Mouse (Mus musculus) embryo, embryonic 10 days (tissue): ENCODE measurements at regions not wholly inside any gene's neighbourhood (a gene's known extent, or its start where the extent isn't known, plus 50 kb on each side); places are given as distances from the start of the nearest gene placed in this dataset.
A peak's percentile ranks its signal among the peaks of the same experiment; 100 is the strongest.

Experiments
- DNase-seq: peaks from one replicate; pipeline ENCODE4 v3.0.0-alpha.2; 2015; ENCODE audit warnings: low spot score

DNA sequence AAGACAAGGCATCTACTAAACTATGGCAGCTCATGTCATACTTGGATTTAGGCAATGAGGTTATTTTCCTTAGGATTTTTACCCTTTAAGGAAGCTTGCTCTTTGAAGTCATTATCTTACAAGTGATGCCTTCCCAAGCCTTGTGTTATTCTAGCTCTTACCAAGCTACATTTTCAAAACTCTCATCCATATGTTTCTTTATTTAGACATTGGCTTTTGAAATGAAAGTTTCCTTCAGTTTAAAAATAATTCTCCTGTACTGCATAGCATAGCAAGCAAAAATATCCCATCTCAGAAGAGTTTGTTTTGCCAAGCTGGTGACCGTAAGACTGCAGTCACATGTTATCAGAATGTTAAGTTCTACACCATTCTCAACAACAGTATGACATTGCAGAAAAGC is 372.8 kb upstream of the Sptlc3 start:
- DNase-seq: no peak

DNA sequence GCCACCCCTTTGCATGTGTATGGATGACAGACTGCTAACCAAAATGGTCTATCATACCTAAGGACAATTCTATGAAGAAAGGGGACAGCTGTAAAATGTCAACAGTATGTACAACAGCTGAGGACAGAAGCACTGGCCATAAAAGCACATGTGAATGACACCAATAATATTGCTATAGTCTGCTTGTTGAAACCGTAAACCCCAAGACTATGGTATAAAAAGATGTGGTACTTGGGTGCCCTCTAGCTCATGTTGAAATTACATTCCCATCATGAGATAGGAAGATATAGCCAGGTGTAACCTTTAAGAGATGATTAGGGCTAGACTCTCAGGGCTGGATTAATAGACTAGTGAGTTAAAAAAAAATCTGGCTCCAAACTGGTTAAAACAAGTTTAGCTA is 361.6 kb upstream of the Sptlc3 start:
- DNase-seq: no peak

DNA sequence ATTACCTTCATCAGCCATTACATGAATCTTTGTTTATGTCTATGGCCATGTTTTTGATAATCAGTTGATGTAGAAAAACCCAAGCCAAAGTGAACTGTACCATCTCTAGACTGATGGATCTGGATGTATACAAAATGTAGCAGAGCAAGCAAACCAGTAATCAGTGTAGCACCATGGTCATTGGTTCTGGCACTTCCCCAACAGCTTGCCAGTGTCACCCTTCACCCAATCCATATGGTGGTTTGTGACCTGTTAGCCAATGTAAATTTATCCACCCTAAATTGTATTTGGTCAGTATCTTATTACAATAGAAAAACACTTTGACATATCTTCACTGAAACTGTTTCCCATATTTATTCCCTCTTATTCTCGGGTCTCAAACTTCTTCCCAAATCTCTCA is 346.7 kb upstream of the Sptlc3 start:
- no peak for DNase-seq

DNA sequence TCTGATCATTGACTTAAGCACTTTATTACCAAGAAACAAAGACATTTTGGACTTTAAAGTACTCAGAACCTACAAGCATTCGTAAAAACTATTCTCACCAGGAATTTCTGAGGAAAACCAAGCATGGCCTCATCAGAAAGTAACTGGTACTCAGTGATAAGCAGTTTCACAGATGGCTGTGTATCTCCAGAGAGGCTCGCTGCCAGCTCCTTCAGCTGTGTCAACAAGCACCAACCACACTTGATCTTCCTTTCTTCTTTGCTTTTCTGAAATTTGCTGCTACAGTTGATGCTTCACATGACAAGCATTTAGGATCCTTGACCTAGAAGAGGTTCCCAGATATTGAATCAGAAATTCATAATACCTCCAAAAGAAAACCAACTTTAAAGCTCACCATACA is 314.1 kb upstream of the Sptlc3 start:
- no peak for DNase-seq

DNA sequence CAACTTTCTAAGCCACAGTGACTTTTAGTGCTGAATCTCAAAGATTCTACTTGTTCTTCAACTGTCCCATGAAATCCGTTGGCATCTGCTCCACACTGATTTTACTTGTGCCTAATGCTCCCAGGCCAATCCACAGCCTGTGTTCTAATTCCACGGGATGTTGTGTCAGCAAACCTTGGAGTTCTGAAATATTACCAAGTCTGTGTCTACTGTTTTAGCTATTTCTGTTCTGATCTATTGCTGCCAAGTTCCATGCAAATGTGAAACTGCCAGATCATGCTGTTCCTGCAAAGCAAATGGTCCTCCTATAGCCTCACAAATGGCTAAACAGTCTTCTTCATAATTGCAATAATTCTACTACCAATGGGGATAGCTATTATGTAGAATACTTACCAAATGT is 295.4 kb upstream of the Sptlc3 start:
- DNase-seq: no peak

DNA sequence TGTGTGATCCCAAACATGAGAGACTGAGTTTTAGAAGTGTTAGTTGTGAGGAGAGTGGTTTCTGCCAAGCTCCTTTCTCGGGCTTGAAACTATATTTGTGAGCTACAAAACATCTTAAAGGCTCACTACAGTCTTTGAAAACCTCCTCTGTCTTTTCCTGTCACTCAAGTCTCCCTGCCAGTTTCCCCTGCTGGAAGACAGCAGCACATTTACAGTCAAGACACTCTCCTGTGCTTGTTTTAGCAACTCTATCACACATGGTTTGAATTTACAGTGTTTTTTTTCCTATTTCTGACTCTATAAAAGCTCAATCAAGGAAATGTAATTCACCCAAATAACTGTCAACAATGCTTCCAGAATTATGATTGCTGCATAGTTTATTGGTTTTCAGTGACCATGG is 286.1 kb upstream of the Sptlc3 start:
- DNase-seq: no peak

DNA sequence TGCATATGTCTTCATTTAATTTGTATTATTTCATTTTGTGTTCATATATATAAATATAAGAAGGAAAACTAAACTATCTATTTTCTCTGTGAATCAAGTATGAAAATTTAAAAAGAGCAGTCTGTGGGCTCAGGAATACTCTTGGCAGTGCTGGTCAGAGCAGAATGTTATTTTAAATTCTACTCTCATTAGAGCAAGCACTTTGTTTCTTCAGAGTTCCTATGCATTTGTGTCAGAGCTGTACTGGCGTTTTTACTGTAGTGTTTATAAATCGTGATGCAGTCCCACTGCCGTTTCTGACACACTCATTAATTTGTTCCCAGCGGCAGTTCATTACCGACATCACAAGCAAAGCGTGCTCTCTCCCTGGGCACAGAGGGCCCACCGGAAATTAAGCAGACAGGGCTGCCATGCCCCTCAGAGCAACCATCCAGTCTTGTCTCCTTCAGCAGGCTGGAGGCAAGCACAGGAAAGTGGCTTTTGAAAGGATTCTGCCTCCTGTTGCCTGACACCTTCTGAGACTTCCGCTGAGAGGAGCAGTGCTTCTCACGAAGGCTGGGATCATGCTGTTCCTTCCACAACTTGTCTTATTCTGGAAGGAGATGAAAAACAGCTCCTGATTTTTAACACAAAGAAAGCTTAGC is 272.8 kb upstream of the Sptlc3 start:
- DNase-seq: peak; percentile 16

DNA sequence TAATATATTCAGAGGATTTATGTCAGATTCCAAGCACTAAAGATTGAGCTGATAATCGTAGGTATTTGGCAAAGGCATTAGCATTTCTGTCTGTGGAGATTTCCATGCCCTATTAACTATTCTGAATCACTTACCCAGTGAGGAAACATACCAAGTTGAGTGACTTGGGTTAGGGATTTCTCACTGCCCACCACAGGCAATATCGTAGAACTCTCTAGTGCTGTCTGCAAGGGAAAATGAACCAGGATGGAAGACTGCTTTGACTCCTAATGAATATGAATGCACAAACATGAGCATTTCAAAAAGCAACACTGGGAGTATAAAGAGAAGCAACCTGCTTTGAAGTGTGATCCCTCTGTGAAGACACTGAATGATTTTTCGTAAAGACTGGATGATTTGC is 263.3 kb upstream of the Sptlc3 start:
- peak; percentile 8 for DNase-seq

DNA sequence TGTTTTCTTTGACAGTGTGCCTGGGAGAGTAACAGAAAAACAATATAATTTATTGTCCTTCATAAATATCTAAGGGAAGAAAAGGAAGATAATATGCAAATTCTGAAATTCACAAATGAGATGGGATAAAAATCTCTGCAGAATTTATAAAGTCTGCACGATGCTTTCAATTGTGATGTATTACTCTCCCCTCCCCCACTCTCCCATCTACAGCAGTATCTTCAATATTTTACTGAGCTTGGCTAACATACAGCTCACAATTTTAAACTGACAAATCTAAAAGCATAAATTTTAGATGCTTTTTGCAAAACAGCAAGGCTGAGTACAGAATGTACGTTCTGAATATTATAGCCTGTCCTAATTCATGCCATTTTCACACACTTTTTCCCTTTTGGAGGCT is 243.6 kb upstream of the Sptlc3 start:
- no peak for DNase-seq

DNA sequence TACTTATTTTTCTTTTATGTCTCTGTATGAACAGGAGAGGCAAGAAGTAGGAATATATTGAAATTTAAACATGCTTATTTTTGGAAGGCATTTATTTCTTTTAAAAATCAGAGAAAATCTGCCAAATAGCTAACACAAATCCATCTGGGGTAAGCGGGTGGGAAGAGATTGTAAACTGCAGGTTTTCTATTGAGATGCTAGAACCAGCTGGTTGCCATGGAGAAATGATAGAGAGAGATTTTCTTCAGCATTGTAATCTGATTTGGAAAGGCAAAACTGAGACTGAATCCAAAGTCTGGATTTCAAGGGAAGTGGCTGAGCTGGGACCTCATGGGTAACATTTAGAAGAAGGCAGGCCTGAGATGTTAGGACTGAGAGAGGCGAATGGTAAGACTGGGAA is 226.6 kb upstream of the Sptlc3 start:
- no peak for DNase-seq

DNA sequence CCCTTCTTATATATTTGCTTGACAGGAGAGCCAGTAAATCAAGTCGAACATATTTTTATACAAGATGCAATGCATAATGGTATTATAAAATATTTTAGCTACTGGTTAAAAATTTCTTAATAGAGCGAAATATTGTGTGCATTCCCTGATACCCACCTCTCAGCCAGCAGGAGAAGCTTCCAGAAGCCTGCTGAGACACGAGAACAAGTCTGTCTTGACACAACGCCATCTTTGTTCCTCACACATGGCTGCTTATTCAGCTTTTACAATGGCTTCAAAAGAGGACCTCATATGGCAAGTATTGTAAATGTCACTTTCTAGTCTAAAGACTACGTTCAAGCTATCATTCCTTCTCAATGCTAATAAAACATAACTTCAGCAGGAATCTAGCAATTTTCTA is 217.1 kb upstream of the Sptlc3 start:
- no peak for DNase-seq

DNA sequence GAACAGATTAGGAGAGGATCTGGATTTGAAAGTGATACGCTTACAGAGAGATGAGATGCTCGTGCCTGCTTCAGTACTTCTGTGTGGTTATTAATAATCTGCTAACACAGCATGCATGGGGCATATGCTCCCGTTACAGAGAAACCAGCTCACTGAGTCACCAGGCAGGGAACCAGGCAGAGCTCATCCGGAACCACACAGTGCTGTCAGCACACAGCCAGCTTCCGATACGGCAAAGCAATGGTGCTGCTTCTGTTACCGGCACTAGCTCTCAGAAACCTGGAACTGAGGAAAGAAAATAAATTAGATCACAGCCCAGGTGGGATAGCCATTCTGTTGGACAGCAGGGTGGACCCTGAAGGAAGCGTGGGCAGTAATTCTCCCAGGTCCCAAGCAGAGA is 216.1 kb upstream of the Sptlc3 start:
- DNase-seq: no peak

DNA sequence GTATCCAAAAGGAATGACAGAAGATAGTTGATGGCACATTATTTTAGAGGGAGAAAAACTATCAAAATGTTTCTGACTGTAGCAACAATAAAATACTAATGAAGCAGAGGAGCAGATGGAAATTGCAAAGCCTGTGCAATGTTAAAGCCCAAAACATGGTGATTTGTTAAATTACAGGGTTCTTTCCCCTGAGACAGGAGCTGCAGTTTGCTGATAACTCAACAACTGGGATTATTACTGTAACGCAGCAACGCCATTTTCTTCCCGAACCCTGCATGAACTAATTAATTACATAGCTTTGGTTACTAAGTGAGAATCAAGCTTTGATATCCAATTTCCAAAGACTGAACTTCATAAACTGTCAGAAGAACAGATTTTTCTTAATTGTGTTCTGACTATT is 212.7 kb upstream of the Sptlc3 start:
- no peak for DNase-seq

DNA sequence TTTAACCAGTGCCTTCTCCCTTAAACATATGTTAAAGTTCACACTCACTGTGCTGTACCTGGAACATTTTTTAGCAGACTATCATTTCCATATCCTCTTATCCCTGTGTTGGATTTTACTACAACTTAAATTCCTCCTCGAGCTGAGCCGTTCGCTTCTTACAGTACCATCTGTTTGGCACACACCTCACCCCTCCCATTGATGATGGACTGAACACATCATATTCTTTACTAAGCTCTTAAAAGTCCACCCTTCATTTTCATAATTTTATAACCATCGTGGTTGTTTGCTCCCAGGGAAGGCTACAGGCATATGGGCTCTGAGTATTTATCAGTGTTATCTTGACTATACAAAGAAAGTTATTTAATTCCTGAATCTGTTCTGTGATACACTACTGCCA is 209.4 kb upstream of the Sptlc3 start:
- DNase-seq: no peak

DNA sequence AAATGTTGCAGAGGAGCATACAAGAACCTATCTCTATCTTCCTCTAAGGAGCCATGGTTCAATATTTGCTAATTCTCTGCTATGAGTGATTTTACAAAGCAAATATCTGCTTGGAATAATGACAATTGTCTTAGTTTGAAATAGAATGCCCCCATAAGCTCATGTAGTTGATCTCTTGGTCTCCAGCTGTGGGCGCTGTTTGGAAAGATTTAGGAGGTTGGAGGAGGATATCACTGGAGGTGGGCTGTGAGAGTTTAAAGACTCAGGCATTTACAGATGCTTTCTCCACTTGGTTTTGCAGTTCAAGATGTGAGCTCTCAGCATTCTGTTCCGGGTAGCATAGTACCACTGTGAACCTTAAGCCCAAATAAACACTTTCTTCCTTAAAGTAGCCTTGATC is 207.3 kb upstream of the Sptlc3 start:
- peak; percentile 9 for DNase-seq

DNA sequence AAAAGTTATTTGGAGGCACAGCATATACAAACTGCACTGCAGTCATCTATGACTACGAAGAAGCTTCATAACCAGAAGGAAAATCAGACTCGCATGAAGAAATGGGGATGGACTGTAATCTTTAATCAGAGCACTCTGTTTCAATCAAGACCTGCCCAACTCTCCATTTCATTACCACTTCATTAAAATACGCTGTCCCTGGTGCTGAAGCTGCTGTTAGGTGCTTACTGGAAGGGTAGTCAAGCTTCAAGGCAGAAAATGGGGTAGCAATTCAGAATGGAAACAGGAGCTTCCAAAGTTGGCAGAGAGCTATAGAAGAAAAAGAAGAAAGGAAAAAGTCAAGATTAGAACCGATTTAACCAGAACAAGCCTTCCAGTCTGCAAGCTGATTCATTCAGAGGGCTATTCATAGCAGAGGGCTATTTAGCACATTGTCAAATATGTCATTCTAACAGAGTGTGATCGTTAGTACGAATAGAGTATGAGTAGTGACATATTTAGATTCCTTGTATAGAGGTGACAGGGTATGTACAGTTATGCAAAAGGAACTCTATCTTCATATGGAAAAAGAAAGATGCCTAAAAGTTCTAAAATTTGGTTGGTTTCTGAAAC is 195.1 kb upstream of the Sptlc3 start:
- peak; percentile 86 for DNase-seq

DNA sequence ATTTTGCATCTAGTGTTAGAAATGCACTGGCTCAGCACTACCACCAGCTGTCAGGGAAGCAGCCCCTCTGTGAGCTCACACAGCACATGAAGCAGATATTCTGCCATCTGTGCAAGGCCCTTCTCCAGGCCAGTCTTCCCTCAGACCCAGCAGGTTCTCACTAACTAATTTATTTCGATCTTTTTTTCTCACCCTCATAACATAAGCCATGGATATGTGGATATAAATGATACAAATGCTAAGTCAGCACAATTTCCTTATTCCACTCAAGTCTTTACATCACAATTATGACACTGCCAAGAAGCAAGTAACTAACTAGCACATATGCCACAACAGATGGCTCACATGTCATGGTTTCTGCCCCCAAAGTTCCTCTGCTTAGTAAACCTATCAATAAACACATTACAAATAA is 182.3 kb upstream of the Sptlc3 start:
- DNase-seq: no peak

DNA sequence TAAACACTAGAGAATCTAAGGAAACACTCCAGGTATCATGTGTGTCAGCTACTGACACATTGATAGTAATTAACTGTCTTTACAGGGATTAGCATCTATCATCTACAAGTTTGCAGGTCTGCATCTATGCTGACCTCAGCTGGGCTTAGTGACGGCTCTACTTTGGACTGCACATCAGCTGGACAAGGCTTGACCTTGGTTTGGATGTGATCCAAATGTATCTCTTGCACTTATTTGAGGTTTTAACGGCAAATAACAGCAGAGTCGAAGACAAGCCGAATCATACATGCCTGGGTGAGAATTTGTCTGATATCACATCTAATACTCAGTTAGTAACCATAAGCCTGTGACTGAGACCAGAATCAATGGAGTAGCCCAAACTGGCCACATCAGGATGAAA is 181.7 kb upstream of the Sptlc3 start:
- DNase-seq: no peak

DNA sequence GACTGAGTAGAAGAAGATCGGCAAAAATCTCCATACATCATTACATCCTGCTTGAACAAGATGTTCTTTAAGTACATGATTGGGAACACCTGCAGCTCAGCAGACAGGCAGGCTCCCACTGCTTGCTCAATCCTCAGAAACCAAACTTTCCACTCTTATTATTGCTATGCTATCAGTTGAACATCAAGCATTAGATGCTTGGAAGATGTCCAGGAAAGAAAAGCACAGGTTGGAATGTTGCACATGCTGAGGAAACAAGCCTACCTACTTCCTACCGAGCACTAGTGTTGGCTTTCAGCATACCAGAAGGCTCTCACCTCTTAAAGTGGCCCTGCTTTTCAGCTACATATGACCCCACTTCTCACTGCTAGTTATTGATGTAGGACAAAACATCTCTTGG is 171.2 kb upstream of the Sptlc3 start:
- DNase-seq: no peak

DNA sequence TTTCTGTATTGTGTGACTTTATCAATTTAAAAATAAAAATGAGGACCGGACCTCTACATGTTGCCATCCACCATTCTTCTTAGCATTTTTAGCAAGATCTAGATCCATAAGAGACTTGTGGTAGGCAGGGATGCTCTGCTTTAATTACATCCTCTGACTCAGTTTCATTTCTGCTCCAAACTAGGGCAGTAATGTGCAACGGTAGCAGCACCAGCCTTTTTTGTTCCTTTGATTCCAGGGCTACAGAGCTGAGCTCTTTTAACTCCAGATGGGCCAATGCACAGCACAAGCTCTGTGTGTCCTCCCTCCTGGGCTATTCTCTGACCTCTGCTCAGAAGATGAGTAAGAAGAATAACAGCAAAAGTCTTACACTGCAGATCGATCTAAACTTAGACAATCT is 168.2 kb upstream of the Sptlc3 start:
- no peak for DNase-seq

DNA sequence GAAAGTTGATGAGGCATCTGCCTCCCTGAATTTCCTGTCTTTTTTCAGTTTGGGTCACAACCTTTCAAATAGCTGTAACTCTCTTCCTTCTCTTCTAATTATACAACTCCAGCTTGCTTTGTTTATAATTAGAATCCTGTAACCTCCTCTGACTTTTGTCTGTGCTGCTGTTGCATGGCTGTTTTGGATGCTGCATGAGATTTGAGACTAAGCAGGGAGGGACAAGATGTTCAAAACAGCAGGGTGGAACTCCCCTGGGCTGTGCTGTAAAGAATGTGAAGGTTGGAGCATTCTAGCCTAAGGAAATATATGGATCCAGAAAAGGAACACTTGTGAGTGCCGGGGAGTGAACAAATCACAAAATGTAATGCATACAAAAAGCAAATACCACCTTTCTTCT is 159.0 kb upstream of the Sptlc3 start:
- no peak for DNase-seq

DNA sequence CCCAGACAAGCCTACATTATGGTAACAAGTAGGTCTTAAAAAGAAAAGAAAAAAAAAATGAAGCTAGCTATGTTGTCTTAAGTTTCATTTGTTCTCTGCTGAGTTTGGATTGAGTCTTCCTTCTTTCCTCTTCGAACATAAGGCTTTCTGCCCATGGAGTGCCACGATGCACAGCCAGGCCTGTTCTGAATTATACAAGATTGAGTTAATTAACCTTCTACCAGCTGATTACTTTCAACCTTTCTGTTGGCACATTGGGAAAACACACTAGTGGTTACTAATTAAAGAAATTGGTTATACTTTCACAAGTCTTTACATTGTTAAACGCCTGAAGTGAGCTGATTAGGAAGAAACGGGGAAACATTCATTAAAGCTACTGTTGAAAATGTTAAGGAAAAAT is 155.5 kb upstream of the Sptlc3 start:
- no peak for DNase-seq

DNA sequence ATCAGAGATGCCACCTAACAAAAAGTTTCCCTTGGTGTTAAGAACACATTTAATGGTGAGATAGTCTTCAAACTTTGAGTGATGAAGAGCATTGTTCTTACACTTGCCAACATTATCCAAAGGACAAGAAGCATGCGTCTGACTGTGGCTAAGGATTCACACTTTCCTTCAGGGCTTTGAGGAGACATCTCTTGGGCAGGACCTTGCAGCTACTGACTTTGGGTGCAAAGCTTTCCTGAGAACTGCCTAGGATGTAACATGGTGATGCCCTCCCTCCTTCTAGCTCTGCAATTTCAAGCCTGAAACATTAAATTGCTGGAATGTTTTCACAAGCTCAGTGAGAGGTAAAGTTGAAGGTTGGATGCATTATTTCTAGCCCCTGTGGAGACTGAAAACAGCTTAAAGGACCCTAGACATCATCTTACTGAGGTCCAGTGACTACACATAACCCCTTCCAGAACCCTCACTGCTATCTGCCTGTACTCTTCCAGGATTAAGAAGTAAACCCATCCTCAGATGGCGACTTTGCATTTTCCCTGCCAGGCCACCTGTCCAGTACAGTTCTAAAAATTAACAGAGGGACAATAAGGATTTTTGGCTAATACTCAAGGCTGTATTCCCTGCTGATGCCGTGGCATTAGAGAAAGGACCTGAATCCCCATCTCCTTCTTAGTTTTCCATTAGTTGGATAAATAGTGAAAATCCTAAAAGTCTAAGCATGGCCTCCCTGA is 137.3 kb upstream of the Sptlc3 start:
- DNase-seq: no peak
